Mouse (Mus musculus): ENCODE measurements around the gene Coro1c.

The Coro1c gene

DNA sequence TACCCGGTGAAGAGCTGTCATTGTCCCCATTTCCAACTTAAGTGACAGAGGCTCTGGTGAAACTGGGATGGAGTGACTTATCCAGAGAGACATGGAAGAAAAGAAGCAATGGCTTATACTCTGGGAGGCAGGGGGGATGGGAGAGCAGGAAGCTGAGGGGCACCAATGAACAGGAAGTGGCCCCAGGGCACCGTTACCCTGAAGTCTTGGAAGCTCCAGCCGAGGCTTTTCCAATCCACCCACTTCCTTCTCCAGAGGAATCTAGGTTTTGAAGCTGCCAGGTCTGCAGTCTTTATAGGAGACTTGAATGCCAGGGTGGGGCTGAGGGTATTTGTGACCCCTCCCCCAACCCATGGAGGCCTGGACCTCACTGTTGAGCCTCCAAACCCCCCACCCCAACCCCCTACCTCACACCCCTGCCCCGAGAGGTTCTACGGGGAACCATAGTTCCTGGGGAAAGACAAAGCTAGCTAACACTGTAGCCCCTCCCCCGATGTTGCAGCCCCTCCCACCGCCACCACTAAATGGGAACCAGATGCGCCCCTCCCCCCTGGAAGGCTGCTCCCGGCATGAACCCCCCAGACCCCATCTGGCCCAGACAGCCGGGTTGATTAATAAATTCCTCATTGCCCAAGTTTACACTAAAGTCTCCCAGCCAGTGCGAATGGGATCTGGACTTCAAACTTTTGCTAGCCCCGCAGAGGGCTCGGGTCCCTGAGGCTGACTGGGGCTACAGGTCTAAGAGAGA is 112.0 kb downstream of the Coro1c start:
- POLR2A ChIA-PET, result interaction anchor here in 3 of 4 experiments (0.6 to 4.6 kb wide), 10 partner anchors 18 to 144 kb away, joined by 3 to 22 read pairs (median 3); partner anchors contain the start of genes Iscu (in 2 of the 3), Coro1c (in 1 of the 3) and Sart3 (in 1 of the 3)
- CTCF ChIA-PET, result interaction anchor here (0.5 to 1.3 kb wide), 9 partner anchors 15 to 250 kb away, joined by 3 read pairs; partner anchors contain the start of genes Iscu (in 2 of the 4) and Sart3 (in 1 of the 4)
